Mouse (Mus musculus) limb, embryonic 10.5 days (tissue): ENCODE measurements at regions not wholly inside any gene's neighbourhood (a gene's known extent, or its start where the extent isn't known, plus 50 kb on each side); places are given as distances from the start of the nearest gene placed in this dataset.

Experiments used
- DNase-seq: peaks from one replicate; pipeline ENCODE4 v3.0.0-alpha.2; 2017; ENCODE audit warnings: low spot score
- H3K27ac ChIP-seq: fragments of 300-500 bp; sonication (generic); 2 replicates; pipeline ENCODE4 v1.5.1; 2016; ENCODE audit warnings: mild to moderate bottlenecking
- H3K27me3 ChIP-seq: fragments of 300-500 bp; sonication (generic); 2 replicates; pipeline ENCODE4 v1.6.1; 2016; ENCODE audit warnings: low read depth, mild to moderate bottlenecking; ENCODE audit not compliant: poor library complexity, severe bottlenecking
- H3K36me3 ChIP-seq: fragments of 300-500 bp; sonication (generic); 2 replicates; pipeline ENCODE4 v1.6.1; 2016; ENCODE audit warnings: mild to moderate bottlenecking, moderate library complexity
- H3K4me1 ChIP-seq: fragments of 300-500 bp; sonication (generic); 2 replicates; pipeline ENCODE4 v1.6.1; 2016
- H3K4me3 ChIP-seq: fragments of 300-500 bp; sonication (generic); 2 replicates; pipeline ENCODE4 v1.5.1; 2016; ENCODE audit warnings: mild to moderate bottlenecking, moderate library complexity
- H3K9me3 ChIP-seq: fragments of 300-500 bp; sonication (generic); replicated peaks from 2 replicates; pipeline ENCODE4 v1.6.1; 2016; ENCODE audit warnings: mild to moderate bottlenecking
- WGBS: fragments of 180-500 bp; shearing (Covaris S2); methylation state at CpG from one replicate; pipeline ENCODE4 v1.1.7; 2016; 5-methylcytosine and 5-hydroxymethylcytosine counted together

GRCm38 (mm10) chr12:58027796-58028195, 183.8 kb upstream of the Sstr1 start:
- H3K27ac ChIP-seq = 0 out of 2 replicates have a peak overlapping the region, but pooled peaks have one; percentile 67
- DNase-seq = no peak
- H3K9me3 ChIP-seq = no peaks in the 10 kb centered on the region
- H3K4me1 ChIP-seq = peaks cover 19% of the 10 kb centered on the region
- WGBS = 19% methylated on average over 5 of the region's 5 CpGs
- no peaks in the 10 kb centered on the region for H3K36me3 ChIP-seq
- no peak overlapping the region for H3K4me3 ChIP-seq
- H3K27me3 ChIP-seq = no peaks in the 10 kb centered on the region

GRCm38 (mm10) chr12:58056368-58056860, 155.2 kb upstream of the Sstr1 start:
- no peak overlapping the region for H3K4me3 ChIP-seq
- no peaks in the 10 kb centered on the region for H3K27me3 ChIP-seq
- H3K9me3 ChIP-seq = no peaks in the 10 kb centered on the region
- H3K4me1 ChIP-seq = 0 out of 2 replicates have a peak, but pooled peaks cover 3% of the 10 kb centered on the region
- H3K27ac ChIP-seq = no peak overlapping the region
- DNase-seq = no peak
- 86% methylated on average over 8 of the region's 8 CpGs for WGBS
- H3K36me3 ChIP-seq = no peaks in the 10 kb centered on the region

- no peaks in the 10 kb centered on the region for H3K9me3 ChIP-seq
- WGBS = 44% methylated on average over 9 of the region's 9 CpGs
- peak; percentile 34 for DNase-seq
- H3K27ac ChIP-seq = peak overlapping the region; percentile 79
- peaks cover 32% of the 10 kb centered on the region for H3K4me1 ChIP-seq
- 0 out of 2 replicates have a peak overlapping the region, but pooled peaks have one; percentile 6 for H3K4me3 ChIP-seq
- H3K36me3 ChIP-seq = no peaks in the 10 kb centered on the region
- no peaks in the 10 kb centered on the region for H3K27me3 ChIP-seq
Measured at GRCm38 (mm10) chr12:58067318-58068223, 144.0 kb upstream of the Sstr1 start.

- no peaks in the 10 kb centered on the region for H3K9me3 ChIP-seq
- H3K4me3 ChIP-seq = no peak overlapping the region
- DNase-seq = no peak
- no peak overlapping the region for H3K27ac ChIP-seq
- H3K4me1 ChIP-seq = no peaks in the 10 kb centered on the region
- no peaks in the 10 kb centered on the region for H3K27me3 ChIP-seq
- no peaks in the 10 kb centered on the region for H3K36me3 ChIP-seq
- 66% methylated on average over 1 of the region's 1 CpGs for WGBS
Measured at GRCm38 (mm10) chr12:58087311-58087710, 124.3 kb upstream of the Sstr1 start.

- no peaks in the 10 kb centered on the region for H3K4me1 ChIP-seq
- DNase-seq = no peak
- H3K36me3 ChIP-seq = no peaks in the 10 kb centered on the region
- H3K9me3 ChIP-seq = no peaks in the 10 kb centered on the region
- no peak overlapping the region for H3K4me3 ChIP-seq
- WGBS = 92% methylated on average over 3 of the region's 3 CpGs
- no peaks in the 10 kb centered on the region for H3K27me3 ChIP-seq
- no peak overlapping the region for H3K27ac ChIP-seq
Measured at GRCm38 (mm10) chr12:58112643-58113042, 98.9 kb upstream of the Sstr1 start.

- H3K27ac ChIP-seq = no peak overlapping the region
- H3K4me3 ChIP-seq = no peak overlapping the region
- 93% methylated on average over 1 of the region's 1 CpGs for WGBS
- no peak for DNase-seq
- no peaks in the 10 kb centered on the region for H3K27me3 ChIP-seq
- no peaks in the 10 kb centered on the region for H3K36me3 ChIP-seq
- H3K4me1 ChIP-seq = no peaks in the 10 kb centered on the region
- H3K9me3 ChIP-seq = no peaks in the 10 kb centered on the region
Measured at GRCm38 (mm10) chr12:58139121-58139520, 72.5 kb upstream of the Sstr1 start.

- Histone ChIP-seq H3K36me3 (no peaks in the 10 kb centered on the region), H3K4me1 (no peaks in the 10 kb centered on the region), H3K27me3 (no peaks in the 10 kb centered on the region), H3K27ac (no peak overlapping the region), H3K4me3 (no peak overlapping the region), H3K9me3 (no peaks in the 10 kb centered on the region)
- WGBS = 84% methylated on average over 2 of the region's 2 CpGs
- no peak for DNase-seq
Measured at GRCm38 (mm10) chr12:58151883-58152282, 59.7 kb upstream of the Sstr1 start.
